Mouse (Mus musculus): ENCODE data around the gene Ipo11.

GRCm38 (mm10) chr13:106746823-106747222 lies 189.9 kb downstream of the Ipo11 start:
- TF ChIP-seq CTCF (IDR thresholded peaks at IDR 0.05; ENCODE audit: insufficient read depth, low read length) (no peak), POLR2A (IDR thresholded peaks at IDR 0.05; ENCODE audit: borderline replicate concordance, extremely low read depth, low read depth, low read length) (no peak)
